Mouse (Mus musculus): Measurements from ENCODE around the gene Ubox5.
A peak's percentile ranks its signal among the peaks of the same experiment; 100 is the strongest.
"Not testable (repeated sequence)": the region's sequence is repeated elsewhere in the genome, so short reads cannot be mapped to it uniquely, and the experiment has no call there.

Gene Ubox5

GRCm38 (mm10) chr2:130629839-130630203, at the start of gene Ubox5, which contains the start of gene Fastkd5:
Ubox5 (minus strand) TSS chr2:130630038.
Fastkd5 (minus strand) TSS chr2:130630027.
- peak; percentile 89 for DNase-seq (ENCODE audit: low spot score)

GRCm38 (mm10) chr2:130679154-130679553, 49.3 kb upstream of the Ubox5 start:
- DNase-seq (ENCODE audit: low spot score) = no peak

- DNase-seq (ENCODE audit: low spot score) = peak; percentile 52
These were observed 47.4 kb upstream of the Ubox5 start for GRCm38 (mm10) chr2:130677211-130677610.

GRCm38 (mm10) chr2:130667559-130667958, 37.7 kb upstream of the Ubox5 start, which contains the start of gene Itpa:
Itpa (plus strand) TSS chr2:130667610.
- peak; percentile 83 for DNase-seq (ENCODE audit: low spot score)

- DNase-seq (ENCODE audit: low spot score) = peak; percentile 91
These were observed 34.4 kb upstream of the Ubox5 start, which contains the start of gene Ddrgk1 for GRCm38 (mm10) chr2:130664102-130664701. Ddrgk1 (minus strand) TSS chr2:130664659.

- no peak for DNase-seq (ENCODE audit: low spot score)
These were observed 33.5 kb upstream of the Ubox5 start for GRCm38 (mm10) chr2:130663342-130663741.

GRCm38 (mm10) chr2:130658530-130658929, 28.7 kb upstream of the Ubox5 start:
- DNase-seq (ENCODE audit: low spot score) = no peak

GRCm38 (mm10) chr2:130657541-130657940, 27.7 kb upstream of the Ubox5 start:
- no peak for DNase-seq (ENCODE audit: low spot score)

- no peak for DNase-seq (ENCODE audit: low spot score)
These were observed 26.7 kb upstream of the Ubox5 start for GRCm38 (mm10) chr2:130656536-130656935.

- no peak for DNase-seq (ENCODE audit: low spot score)
These were observed 26.0 kb upstream of the Ubox5 start for GRCm38 (mm10) chr2:130655660-130656339.

- no peak for DNase-seq (ENCODE audit: low spot score)
These were observed 23.9 kb upstream of the Ubox5 start for GRCm38 (mm10) chr2:130653760-130654159.

- no peak for DNase-seq (ENCODE audit: low spot score)
These were observed 23.5 kb upstream of the Ubox5 start for GRCm38 (mm10) chr2:130653303-130653702.

GRCm38 (mm10) chr2:130649028-130649427, 19.2 kb upstream of the Ubox5 start:
- not testable (repeated sequence) for DNase-seq (ENCODE audit: low spot score)

- no peak for DNase-seq (ENCODE audit: low spot score)
These were observed 15.4 kb upstream of the Ubox5 start for GRCm38 (mm10) chr2:130645198-130645597.

GRCm38 (mm10) chr2:130642684-130643369, 13.0 kb upstream of the Ubox5 start, which contains the start of gene Lzts3:
Lzts3 (minus strand) TSS chr2:130642803.
- DNase-seq (ENCODE audit: low spot score) = peak; percentile 95

- DNase-seq (ENCODE audit: low spot score) = no peak
These were observed 12.4 kb upstream of the Ubox5 start for GRCm38 (mm10) chr2:130642197-130642660.

- DNase-seq (ENCODE audit: low spot score) = no peak
These were observed 11.7 kb upstream of the Ubox5 start for GRCm38 (mm10) chr2:130641351-130642025.

GRCm38 (mm10) chr2:130639276-130639675, 9.4 kb upstream of the Ubox5 start:
- no peak for DNase-seq (ENCODE audit: low spot score)

GRCm38 (mm10) chr2:130638101-130638611, 8.3 kb upstream of the Ubox5 start:
- DNase-seq (ENCODE audit: low spot score) = no peak

- DNase-seq (ENCODE audit: low spot score) = no peak
These were observed 6.0 kb upstream of the Ubox5 start for GRCm38 (mm10) chr2:130635847-130636246.

- peak; percentile 53 for DNase-seq (ENCODE audit: low spot score)
These were observed 5.0 kb upstream of the Ubox5 start for GRCm38 (mm10) chr2:130634739-130635411.

Measured in ovary, postnatal 36 days (tissue).